Mouse (Mus musculus) right cerebral cortex, postnatal 36 days (tissue): Measurements from ENCODE around the gene Nploc4.
"Not testable (repeated sequence)": the region's sequence is repeated elsewhere in the genome, so short reads cannot be mapped to it uniquely, and the experiment has no call there.

Source experiments
- DNase-seq, 2 experiments: peaks; one replicate each; pipeline ENCODE4 v3.0.0; 2022; ENCODE audit warnings: low spot score in 2 of 2, mixed read lengths in 1 of 2

The Nploc4 gene

GRCm38 (mm10) chr11:120442765-120443280 is 5.3 kb upstream of the Nploc4 start:
- DNase-seq = no peak

DNA sequence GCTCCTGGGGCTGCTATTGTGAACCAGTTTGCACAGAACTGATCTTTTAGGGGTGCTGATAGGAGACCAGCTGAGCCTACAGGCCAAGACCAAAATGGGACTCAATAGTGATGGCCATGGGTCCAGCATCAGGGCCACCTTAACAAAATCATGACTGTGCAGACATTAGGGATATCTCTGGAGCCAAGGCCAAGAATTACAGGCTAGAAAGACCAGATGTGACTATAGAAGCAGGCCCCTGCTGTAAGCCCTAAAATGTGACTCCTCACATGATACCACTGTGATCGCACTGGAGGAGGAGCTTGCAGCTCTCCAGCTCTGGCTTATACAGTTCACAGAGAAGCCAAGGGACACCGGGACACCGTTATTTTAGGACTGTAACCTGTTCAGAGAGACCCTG is 4.8 kb upstream of the Nploc4 start, which contains the start of gene Tspan10:
TSS of gene Tspan10 (plus strand) at position 301 of the 400 bp plus-strand sequence.
- no peak for DNase-seq

GRCm38 (mm10) chr11:120437857-120438385 is 413 bp upstream of the Nploc4 start:
- no peak for DNase-seq

GRCm38 (mm10) chr11:120426727-120427126 is 10.8 kb downstream of the Nploc4 start:
- DNase-seq = no peak

- DNase-seq = peak; percentile 12 to 17
Measured at GRCm38 (mm10) chr11:120423569-120424295, 13.8 kb downstream of the Nploc4 start.

DNA sequence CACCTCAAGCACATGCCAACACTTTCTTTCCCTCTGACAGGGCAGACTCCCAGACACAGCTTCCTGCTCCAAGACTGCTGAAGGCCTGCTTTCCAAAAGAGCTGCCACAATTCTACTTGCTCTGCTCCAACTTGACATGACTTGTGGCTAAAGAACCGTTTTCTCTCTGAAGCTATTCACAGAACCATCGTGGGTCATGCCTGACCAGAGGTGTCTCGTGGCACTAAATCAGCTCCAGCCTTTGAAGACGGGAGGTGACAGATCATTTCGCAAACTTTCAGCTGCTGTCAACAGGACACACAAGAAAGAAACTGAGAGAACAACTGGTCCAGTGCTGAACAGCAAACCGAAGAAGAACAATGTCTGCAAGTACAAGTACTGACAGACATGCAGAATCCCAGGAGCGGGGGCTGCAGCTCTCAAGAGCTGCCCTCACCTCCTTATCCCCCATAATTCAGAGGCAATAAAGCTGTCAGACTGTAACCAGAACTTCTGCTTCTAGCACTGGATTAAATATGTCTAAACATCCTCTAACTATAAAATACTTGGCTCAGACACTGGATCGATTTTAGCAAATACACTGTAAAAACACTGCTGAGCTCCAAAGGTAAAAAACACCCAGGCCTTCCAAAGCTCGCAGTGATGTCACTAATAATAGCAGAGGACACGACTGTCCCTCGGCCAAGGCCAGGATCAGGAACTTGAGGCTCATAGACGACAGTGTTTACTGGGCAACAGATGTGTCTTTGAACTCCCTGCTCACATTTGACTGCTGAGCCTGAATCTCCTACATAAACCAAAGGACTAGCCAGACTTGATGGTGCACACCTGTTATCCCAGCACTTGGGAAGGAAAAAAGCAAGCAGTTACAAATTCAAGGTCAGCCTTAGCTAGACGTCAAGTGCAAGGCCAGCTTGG is 14.6 kb downstream of the Nploc4 start:
- no peak for DNase-seq

GRCm38 (mm10) chr11:120418592-120418991 is 18.9 kb downstream of the Nploc4 start:
- DNase-seq = no peak

- no peak for DNase-seq
Measured at GRCm38 (mm10) chr11:120417852-120418251, 19.7 kb downstream of the Nploc4 start.

- not testable (repeated sequence) for DNase-seq
Measured at GRCm38 (mm10) chr11:120413621-120414020, 23.9 kb downstream of the Nploc4 start.

DNA sequence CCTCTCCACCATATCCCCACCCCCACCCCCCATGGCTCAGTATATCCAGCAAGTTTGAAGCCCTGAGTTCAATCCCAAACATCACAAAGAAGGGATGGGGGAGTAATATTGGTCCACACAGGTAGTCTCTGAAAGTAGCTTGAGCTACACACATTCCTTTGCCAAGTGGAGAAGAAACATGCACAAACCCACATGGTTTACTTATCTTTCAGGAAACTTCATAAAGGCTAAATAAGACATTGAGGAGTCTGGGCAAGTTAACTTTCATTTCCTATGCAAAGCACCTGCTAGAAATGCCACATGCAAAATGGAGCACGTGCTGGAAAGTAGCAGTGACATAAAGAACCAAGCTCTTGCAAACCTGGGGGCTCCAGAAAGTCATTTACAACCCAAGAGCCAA is 31.1 kb downstream of the Nploc4 start:
- no peak for DNase-seq

DNA sequence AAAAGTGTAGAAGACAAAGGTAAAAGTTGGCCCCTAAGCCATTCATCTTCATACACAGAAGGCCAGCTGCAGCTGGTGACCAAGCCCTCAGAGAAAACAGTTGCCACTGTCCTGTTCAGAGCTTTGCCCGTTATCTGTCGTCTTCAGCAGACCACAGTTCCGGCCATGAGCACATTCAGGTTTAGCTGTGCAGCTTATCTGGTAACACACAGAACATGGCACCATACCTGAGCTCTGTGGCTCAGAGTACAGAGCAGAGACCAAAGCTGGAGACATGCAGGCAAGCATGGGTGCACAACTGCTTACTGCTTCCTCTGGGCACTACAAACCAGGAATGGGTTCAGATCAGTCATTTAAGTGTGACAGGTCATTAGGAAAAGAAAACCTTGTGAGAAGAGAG is 31.6 kb downstream of the Nploc4 start:
- DNase-seq = no peak

GRCm38 (mm10) chr11:120404814-120405213 is 32.7 kb downstream of the Nploc4 start:
- no peak for DNase-seq

- no peak for DNase-seq
Measured at GRCm38 (mm10) chr11:120399319-120399718, 38.2 kb downstream of the Nploc4 start.

GRCm38 (mm10) chr11:120397602-120398001 is 39.9 kb downstream of the Nploc4 start:
- DNase-seq = no peak

DNA sequence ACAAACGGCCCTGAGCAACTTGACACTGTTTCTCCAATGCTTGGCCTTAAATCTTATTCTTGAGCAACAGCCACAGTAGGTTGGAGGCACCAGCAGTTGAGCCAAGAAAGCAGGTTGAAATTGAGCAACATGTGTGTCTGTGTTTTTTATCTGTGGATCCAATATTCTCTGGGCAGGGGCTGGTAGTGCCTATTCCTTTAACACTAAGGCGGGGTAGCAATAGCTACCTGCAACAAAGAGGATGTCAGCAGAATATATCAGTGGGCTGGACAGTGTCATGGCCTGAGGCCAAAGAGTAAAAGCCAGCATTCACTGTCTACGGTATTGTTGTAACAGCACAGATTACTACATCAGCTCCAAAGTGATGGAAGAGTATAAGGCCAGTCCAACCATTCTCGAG is 41.8 kb downstream of the Nploc4 start:
- DNase-seq = no peak

DNA sequence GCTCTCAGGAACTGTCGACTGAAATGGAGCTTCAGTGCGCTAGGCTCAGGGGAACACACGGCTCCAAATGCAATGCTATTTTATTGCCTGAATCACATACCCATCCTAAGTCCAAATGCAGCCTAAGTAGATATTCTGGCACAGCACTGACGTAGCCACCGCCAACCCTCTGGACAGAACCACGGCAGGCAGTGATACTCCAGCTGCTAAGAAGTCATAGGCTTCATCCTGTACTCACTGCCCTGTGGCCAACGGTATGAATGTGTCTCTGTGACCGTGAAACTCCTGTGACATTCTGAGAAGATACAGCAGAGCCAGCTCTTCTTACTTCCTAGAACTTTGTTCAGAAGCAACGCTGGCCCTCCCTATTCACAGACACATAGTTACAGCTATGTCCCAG is 48.9 kb downstream of the Nploc4 start:
- no peak for DNase-seq

GRCm38 (mm10) chr11:120387157-120387556 is 50.4 kb downstream of the Nploc4 start:
- DNase-seq = no peak

- DNase-seq = no peak
Measured at GRCm38 (mm10) chr11:120386632-120387031, 50.9 kb downstream of the Nploc4 start.

DNA sequence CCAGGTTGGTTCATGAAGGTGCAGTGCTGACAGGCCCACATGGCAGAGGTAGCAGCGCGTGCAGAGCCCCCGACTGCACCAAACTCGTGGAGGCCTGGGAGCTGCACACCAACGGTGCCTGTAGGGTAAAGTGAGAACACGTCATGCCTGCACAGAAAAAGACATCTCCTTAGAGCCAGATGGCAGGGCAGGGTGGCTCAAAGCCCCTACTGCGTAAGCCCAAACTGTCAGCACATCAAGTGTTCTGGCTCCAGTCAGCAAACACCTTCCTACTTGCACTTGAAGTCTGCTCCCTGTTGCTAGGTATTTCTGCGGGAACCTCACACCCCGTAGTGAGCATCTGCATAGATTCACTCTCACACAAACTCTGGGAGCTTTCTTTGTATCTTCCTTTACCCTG is 55.0 kb downstream of the Nploc4 start:
- DNase-seq = peak; percentile 46 to 61

GRCm38 (mm10) chr11:120381157-120381556 is 56.4 kb downstream of the Nploc4 start:
- DNase-seq = no peak

GRCm38 (mm10) chr11:120380271-120380670 is 57.2 kb downstream of the Nploc4 start:
- DNase-seq = no peak
